Mouse (Mus musculus) olfactory bulb, adult 2 months (tissue): Measurements from ENCODE around the gene Ffar3.

ENCODE experiments used
- CTCF ChIP-seq: fragments of 200-500 bp; IDR thresholded peaks from 2 replicates; pipeline ENCODE4 v1.5.1; 2012; ENCODE audit warnings: low read depth, mild to moderate bottlenecking, low read length, moderate library complexity; ENCODE audit not compliant: insufficient read depth
- POLR2A ChIP-seq: fragments of 200-500 bp; IDR thresholded peaks from 2 replicates; pipeline ENCODE4 v1.6.1; 2012; ENCODE audit warnings: mild to moderate bottlenecking, low read depth, low read length, moderate library complexity; ENCODE audit not compliant: insufficient read depth

DNA sequence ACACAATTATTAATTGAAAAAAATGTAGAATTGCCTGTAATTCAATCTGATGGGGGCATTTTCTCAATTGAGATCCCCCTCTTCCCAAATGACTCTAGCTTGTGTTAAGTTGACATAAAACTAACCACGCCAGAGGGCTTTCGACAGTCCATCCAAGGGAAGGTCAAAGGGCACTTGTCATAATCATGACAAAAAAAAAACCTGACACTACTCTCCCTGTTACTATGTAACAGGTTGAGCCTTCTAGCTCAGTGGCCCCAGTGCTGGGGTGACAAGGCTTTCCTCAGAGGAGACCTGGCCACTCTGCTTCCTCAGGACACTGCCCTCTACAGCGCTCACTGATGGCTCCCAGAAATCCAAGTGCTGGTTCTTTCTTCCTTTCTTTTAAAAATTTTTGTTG lies 31.7 kb downstream of the Ffar3 start:
- TF ChIP-seq CTCF (no peak), POLR2A (no peak)
